Mouse (Mus musculus) liver, embryonic 16.5 days (tissue): ENCODE results near the gene Pnmal1. TPM values are rescaled to one million over a fixed set of nuclear protein-coding genes. Genes with fewer than 3 reads are reported as not detected.
"Not testable (repeated sequence)": the region's sequence is repeated elsewhere in the genome, so short reads cannot be mapped to it uniquely, and the experiment has no call there.

Source experiments
- ATAC-seq: fragments of 200-750 bp; cut with Nextera tagmentation; 2 replicates; pipeline ENCODE4 v1.8.0; 2017; ENCODE audit warnings: low read depth, mild to moderate bottlenecking, moderate number of reproducible peaks, moderate library complexity
- H3K27ac ChIP-seq: fragments of 300-500 bp; sonication (generic); 2 replicates; pipeline ENCODE4 v1.5.1; 2014; ENCODE audit warnings: mild to moderate bottlenecking, low read length
- H3K27me3 ChIP-seq: fragments of 300-500 bp; sonication (generic); 2 replicates; pipeline ENCODE4 v1.6.1; 2014; ENCODE audit warnings: low read depth, low read length, mixed read lengths; ENCODE audit not compliant: control insufficient read depth, insufficient read depth
- H3K36me3 ChIP-seq: fragments of 300-500 bp; sonication (generic); 2 replicates; pipeline ENCODE4 v1.6.1; 2014; ENCODE audit warnings: mild to moderate bottlenecking; ENCODE audit not compliant: control insufficient read depth, insufficient read depth
- H3K4me1 ChIP-seq: fragments of 300-500 bp; sonication (generic); 2 replicates; pipeline ENCODE4 v1.6.1; 2014; ENCODE audit warnings: low read depth, low read length, mixed read lengths; ENCODE audit not compliant: control insufficient read depth
- H3K4me2 ChIP-seq: fragments of 300-500 bp; sonication (generic); 2 replicates; pipeline ENCODE4 v1.6.1; 2014; ENCODE audit warnings: low read depth, low read length, mixed read lengths
- H3K4me3 ChIP-seq: fragments of 300-500 bp; sonication (generic); 2 replicates; pipeline ENCODE4 v1.5.1; 2014; ENCODE audit warnings: low read depth, mild to moderate bottlenecking, low read length
- H3K9ac ChIP-seq: fragments of 300-500 bp; sonication (generic); 2 replicates; pipeline ENCODE4 v1.6.1; 2014; ENCODE audit warnings: low read depth, low read length
- H3K9me3 ChIP-seq: fragments of 300-500 bp; sonication (generic); replicated peaks from 2 replicates; pipeline ENCODE4 v1.6.1; 2016; ENCODE audit warnings: low read length; ENCODE audit not compliant: control insufficient read depth
- WGBS: fragments of 180-500 bp; shearing (Covaris S2); extraction: QIAGEN DNeasy Blood & Tissue Kit; methylation state at CpG from one replicate; pipeline ENCODE4 v1.1.7; 2014; ENCODE audit not compliant: insufficient replicate concordance; 5-methylcytosine and 5-hydroxymethylcytosine counted together
- polyA plus RNA-seq: library from polyadenylated mRNA; unstranded; fragments of >200 nt; fragmentation: Nextera tagmentation; extraction: Ambion mirVana; gene quantifications from 2 replicates; pipeline ENCODE4 v1.2.1, GENCODE M21; 2015

Gene Pnmal1
- polyA plus RNA-seq, 1 experiment from 2014 or later, result 0.05 TPM

GRCm38 (mm10) chr7:16947959-16948361 lies 11.5 kb upstream of the Pnmal1 start:
- 9% methylated on average over 4 of the region's 4 CpGs for WGBS
- H3K27ac ChIP-seq, result no peak overlapping the region

GRCm38 (mm10) chr7:16948923-16949458 lies 10.5 kb upstream of the Pnmal1 start:
- no peak for ATAC-seq
- Histone ChIP-seq H3K9ac (no peak overlapping the region), H3K9me3 (no peaks in the 10 kb centered on the region), H3K4me3 (no peak overlapping the region), H3K4me2 (no peak overlapping the region), H3K36me3 (no peaks in the 10 kb centered on the region), H3K4me1 (peaks cover 6% of the 10 kb centered on the region), H3K27ac (no peak overlapping the region), H3K27me3 (peaks cover 59% of the 10 kb centered on the region)
- 45% methylated on average over 8 of the region's 8 CpGs for WGBS

More at GRCm38 (mm10) chr7:16947959-16948361, 11.5 kb upstream of the Pnmal1 start:
- Histone ChIP-seq H3K27me3 (peaks cover 66% of the 10 kb centered on the region), H3K36me3 (no peaks in the 10 kb centered on the region), H3K4me1 (peaks cover 6% of the 10 kb centered on the region), H3K9me3 (no peaks in the 10 kb centered on the region), H3K9ac (no peak overlapping the region), H3K4me3 (no peak overlapping the region), H3K4me2 (no peak overlapping the region)
- ATAC-seq, result no peak

GRCm38 (mm10) chr7:16949908-16950841 lies 9.3 kb upstream of the Pnmal1 start:
- ATAC-seq, result peak; percentile 22; the same call in 1 of the 2 replicates
- Histone ChIP-seq H3K27me3 (peaks cover 47% of the 10 kb centered on the region), H3K4me2 (peak overlapping the region; percentile 59), H3K9me3 (no peaks in the 10 kb centered on the region), H3K4me3 (peak overlapping the region; percentile 29), H3K4me1 (peaks cover 6% of the 10 kb centered on the region), H3K9ac (no peak overlapping the region), H3K36me3 (no peaks in the 10 kb centered on the region), H3K27ac (no peak overlapping the region)
- 7% methylated on average over 29 of the region's 29 CpGs for WGBS

GRCm38 (mm10) chr7:16950861-16951635 lies 8.4 kb upstream of the Pnmal1 start:
- Histone ChIP-seq H3K4me2 (no peak overlapping the region), H3K9ac (no peak overlapping the region), H3K27me3 (peaks cover 39% of the 10 kb centered on the region), H3K27ac (no peak overlapping the region), H3K9me3 (no peaks in the 10 kb centered on the region), H3K4me1 (peaks cover 6% of the 10 kb centered on the region), H3K4me3 (no peak overlapping the region), H3K36me3 (no peaks in the 10 kb centered on the region)
- ATAC-seq, result peak; percentile 70
- 19% methylated on average over 18 of the region's 18 CpGs for WGBS

GRCm38 (mm10) chr7:16953776-16954175 lies 5.7 kb upstream of the Pnmal1 start:
- H3K36me3 ChIP-seq, H3K4me2 ChIP-seq, H3K4me3 ChIP-seq, H3K9me3 ChIP-seq, H3K4me1 ChIP-seq, H3K9ac ChIP-seq, H3K27ac ChIP-seq, ATAC-seq: not testable (repeated sequence)
- H3K27me3 ChIP-seq, result peaks cover 11% of the 10 kb centered on the region
- 48% methylated on average over 2 of the region's 2 CpGs for WGBS

GRCm38 (mm10) chr7:16955712-16956111 lies 3.8 kb upstream of the Pnmal1 start:
- no peak overlapping the region for H3K4me2 ChIP-seq
- no peaks in the 10 kb centered on the region for H3K4me1 ChIP-seq
- no peak overlapping the region for H3K27ac ChIP-seq
- ATAC-seq, result no peak
- no peaks in the 10 kb centered on the region for H3K36me3 ChIP-seq
- no peak overlapping the region for H3K9ac ChIP-seq
- H3K27me3 ChIP-seq, result no peaks in the 10 kb centered on the region; the same call in 1 of the 2 replicates
- no peaks in the 10 kb centered on the region for H3K9me3 ChIP-seq
- no peak overlapping the region for H3K4me3 ChIP-seq
- WGBS, result 35% methylated on average over 4 of the region's 4 CpGs

DNA sequence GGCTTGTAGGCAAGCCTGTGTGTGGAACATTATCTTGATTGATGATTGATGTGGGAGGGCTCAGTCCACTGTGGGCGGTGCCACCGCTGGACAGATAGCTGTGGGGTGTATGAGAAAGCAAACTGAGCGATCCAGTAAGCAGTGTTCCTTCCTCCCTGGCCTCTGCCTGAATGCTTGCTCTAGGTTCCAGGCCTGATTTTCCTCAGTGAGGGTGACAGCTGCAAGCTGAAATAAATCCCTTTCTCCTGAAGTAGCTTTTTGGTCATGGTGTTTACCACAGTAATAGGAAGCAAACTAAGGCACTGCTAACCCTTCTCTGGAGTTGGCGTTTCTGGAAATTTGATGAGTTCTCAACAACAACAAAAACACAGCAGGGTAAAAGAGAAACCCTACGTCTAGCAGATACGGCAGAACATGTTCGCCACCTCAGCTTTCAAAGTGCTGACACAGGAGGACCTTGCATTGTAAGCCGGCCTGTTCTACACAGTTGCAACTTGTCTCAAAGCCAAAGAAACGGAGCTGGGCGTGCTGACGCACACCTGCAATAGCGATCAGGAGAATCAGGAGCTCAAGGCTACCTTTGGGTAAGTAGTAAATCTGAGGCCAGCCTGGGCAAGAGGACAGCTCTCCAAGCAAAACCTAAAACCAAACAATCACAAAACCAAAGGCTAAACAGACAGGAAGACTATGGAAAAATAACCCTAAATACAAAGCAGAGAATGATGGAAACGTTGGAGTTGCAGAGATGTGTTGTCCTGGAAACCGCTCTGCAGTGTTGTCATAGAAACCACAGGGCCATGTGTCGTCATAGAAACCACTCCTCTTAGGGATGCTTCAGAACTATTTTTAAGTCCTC lies 2.8 kb upstream of the Pnmal1 start:
- ATAC-seq, result no peak
- 57% methylated on average over 15 of the region's 15 CpGs for WGBS
- no peaks in the 10 kb centered on the region; the same call in 1 of the 2 replicates for H3K27me3 ChIP-seq

DNA sequence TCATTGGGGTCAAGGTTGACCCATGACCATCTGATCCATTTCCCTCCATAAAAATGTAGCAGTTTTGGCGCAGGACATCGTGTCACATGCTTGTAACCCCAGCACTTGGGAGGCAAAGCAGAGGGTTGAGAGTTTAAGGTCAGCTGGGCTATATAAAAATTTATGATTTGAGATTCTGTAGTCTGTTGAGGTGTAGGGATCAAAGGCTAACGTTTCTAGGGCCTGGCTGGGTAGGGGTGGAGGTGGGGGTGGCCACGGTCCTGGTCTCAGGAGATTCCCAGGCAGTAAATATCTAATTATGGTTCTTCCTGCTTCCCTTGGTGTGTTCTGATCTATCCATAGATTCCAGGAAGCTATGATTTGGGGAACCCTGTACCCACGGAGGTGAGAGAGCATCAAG lies 2.2 kb downstream of the Pnmal1 start:
- no peak overlapping the region for H3K4me2 ChIP-seq
- H3K27me3 ChIP-seq, result no peaks in the 10 kb centered on the region; the same call in 1 of the 2 replicates
- H3K36me3 ChIP-seq, result no peaks in the 10 kb centered on the region
- no peak overlapping the region for H3K27ac ChIP-seq
- 54% methylated on average over 5 of the region's 5 CpGs for WGBS
- no peak overlapping the region for H3K9ac ChIP-seq
- ATAC-seq, result no peak
- no peak overlapping the region for H3K4me3 ChIP-seq
- no peaks in the 10 kb centered on the region for H3K4me1 ChIP-seq
- no peaks in the 10 kb centered on the region for H3K9me3 ChIP-seq

More for the DNA sequence above, 2.8 kb upstream of the Pnmal1 start:
- H3K4me1 ChIP-seq, result no peaks in the 10 kb centered on the region
- H3K9me3 ChIP-seq, result no peaks in the 10 kb centered on the region
- H3K9ac ChIP-seq, result no peak overlapping the region
- no peak overlapping the region for H3K4me2 ChIP-seq
- H3K27ac ChIP-seq, result no peak overlapping the region
- H3K4me3 ChIP-seq, result no peak overlapping the region
- no peaks in the 10 kb centered on the region for H3K36me3 ChIP-seq
